Mouse (Mus musculus) testis, adult 2 months (tissue): ENCODE data around the gene Palm2.

Experiments
- CTCF ChIP-seq: fragments of 200-500 bp; IDR thresholded peaks from 2 replicates; pipeline ENCODE4 v1.5.1; 2012; ENCODE audit warnings: low read depth, mild to moderate bottlenecking, inconsistent platforms, low read length, moderate library complexity; ENCODE audit not compliant: control insufficient read depth, insufficient read depth, insufficient replicate concordance
- POLR2A ChIP-seq: fragments of 200-500 bp; IDR thresholded peaks from 2 replicates; pipeline ENCODE4 v1.6.1; 2012; ENCODE audit warnings: low read depth, mild to moderate bottlenecking, inconsistent platforms, low read length, moderate library complexity; ENCODE audit not compliant: control insufficient read depth

DNA sequence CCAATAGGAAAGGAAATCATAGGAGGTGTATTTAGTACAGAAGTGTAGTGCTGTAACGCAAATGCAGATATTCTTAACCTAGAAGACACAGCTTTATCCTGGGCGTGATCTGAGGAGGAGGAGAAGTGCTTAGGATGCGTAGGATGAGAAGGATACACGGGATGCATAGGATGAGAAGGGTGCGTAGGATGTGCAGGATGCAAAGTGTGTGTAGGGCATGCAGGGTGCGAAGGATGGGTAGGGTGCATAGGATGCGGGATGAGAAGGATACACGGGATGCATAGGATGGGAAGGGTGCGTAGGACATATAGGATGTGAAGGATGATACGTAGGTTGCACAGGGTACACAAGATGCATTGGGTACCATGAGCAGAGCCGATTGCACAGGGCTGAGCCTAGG lies 262.9 kb downstream of the Palm2 start:
- TF ChIP-seq CTCF = no peak
- no peak for TF ChIP-seq POLR2A
